Mouse (Mus musculus): Measurements from ENCODE around the gene Smim6. TPM values are rescaled to one million over a fixed set of nuclear protein-coding genes. Genes with fewer than 3 reads are reported as not detected.

Gene Smim6
- total RNA-seq, 2 experiments from 2014 or later = not detected

DNA sequence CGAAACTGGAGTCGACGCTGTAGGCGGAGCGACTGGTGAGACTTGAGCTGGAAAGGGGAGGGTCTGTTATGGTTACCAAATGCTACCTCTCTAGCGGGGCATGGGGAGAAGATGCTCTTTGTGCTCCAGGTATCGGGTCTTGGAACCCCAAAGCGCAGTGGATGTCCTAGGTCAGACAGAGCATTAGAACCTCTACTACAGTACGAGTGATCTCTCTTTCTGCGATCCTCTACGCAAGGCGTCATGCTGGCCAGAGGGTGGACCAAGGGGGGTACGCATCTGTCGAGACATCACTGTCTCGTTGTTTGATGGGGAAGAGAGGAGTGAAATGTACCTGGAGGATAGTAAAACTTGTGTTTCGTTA, 21.9 kb downstream of the Smim6 start:
- DNase-seq = no peak

DNA sequence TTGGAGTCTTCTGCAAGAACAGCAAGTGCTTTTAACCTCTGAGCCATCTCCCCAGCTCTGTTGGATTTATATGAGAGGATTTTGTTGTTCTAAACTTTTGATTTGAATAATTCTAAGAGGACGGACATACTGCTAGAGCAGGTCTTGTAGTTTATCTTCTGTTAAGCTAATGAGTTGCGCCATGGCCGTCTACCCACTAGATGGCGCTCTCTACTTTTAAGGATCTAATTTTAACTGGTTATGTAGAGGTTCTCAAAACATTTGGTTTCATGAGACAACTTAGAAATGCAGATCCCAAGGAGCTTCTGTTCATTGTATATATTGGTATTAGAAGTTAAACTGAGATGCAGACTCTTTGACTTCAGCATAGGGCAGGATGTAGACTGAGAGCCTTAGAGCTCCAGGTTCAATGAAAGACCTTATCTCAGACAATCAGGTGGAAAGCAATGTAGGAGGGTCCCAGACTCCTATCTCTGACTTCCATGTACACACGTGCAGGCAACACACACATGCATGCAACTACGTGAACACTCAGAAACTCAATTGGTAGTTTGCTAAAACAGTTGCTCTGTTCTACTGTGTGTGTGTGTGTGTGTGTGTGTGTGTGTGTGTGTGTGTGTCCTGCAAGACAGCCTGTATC, 28.0 kb downstream of the Smim6 start:
- DNase-seq = no peak

DNA sequence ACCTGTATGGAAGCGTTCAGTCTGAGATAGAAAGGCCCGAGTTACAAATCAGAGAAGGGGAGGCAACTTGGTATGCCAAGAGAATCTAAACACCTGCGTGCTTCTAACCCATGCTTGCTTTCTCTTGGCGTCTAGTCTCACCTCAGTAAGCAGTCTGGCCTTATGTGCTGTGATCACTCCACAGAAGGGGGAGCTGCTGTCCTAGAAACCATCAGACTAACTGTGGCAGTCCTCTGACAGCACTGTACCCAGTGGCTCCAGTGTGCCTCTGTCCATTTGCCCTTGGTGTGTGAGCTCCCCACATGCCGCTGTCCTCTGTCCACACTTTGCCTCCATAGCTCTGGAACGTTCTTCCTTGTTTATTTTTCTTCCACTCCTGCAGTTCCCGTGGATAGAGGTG, 30.2 kb downstream of the Smim6 start:
- DNase-seq = no peak

DNA sequence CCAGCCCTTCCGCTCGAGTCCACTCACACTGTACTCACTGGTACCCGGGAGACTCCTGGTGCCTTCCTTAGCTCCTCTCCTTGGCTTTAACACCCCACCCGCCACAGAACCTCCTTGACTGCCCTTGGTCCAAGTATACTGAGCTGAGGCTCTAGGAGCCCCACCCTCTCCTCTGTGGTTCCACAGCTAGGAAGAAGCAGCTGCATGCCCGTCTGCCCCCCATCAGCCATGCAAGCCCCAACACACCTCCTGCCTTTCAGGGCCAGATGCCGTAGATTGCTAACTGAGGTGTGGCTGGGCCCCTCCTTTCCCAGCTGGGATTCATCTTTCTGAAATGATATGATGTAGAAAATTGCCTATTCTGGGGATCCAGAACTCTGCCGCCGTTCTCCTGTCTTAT, 33.4 kb downstream of the Smim6 start:
- no peak for DNase-seq

DNA sequence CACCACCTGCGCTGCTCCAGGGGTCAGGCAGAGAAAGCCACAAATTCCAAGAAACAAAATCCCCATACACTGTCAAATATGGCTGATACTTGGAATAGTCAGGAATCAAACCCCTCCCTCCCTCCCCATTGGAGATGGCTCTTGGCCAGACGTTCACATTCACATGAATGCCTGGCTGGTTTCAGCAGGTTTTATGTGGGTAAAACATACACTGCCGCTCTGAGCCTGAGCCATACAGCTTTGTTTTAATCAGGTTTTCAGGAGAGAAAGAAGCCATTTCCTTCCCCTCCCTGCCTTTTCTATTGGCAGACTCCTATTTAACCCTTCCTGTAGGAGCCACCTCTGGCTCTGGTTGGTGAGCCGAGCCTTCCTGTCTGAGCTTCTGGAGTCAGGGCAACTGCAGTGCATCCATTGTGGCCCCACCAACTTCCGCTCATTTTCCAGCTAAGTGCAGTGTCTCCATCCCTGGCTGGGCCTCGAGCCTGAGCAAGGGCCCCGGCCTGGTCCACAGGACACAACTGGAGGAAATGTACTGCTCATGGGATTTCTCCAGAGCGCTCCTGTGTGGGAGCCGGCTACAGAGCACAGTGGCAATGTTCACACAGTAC, 34.5 kb downstream of the Smim6 start:
- DNase-seq = no peak

DNA sequence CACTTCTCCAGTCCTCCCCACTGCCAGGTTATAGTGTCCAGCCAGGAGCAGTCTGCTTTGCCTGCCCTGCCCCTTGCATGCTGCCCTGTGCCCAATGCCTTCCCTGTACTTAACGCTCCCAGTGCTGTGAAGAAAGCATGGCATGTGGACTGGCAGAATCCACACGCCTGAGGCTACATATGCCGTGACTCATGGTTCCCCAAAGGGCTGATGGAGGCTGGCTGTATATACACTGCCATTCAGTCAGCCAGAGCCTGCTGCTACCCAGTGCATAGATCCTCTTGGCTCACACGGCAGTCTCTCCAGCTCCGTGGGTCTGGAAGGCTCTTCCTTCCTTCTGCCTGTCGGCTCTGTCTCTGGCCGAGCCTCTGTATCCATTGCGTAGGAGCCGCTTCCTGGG, 36.5 kb downstream of the Smim6 start:
- no peak for DNase-seq

DNA sequence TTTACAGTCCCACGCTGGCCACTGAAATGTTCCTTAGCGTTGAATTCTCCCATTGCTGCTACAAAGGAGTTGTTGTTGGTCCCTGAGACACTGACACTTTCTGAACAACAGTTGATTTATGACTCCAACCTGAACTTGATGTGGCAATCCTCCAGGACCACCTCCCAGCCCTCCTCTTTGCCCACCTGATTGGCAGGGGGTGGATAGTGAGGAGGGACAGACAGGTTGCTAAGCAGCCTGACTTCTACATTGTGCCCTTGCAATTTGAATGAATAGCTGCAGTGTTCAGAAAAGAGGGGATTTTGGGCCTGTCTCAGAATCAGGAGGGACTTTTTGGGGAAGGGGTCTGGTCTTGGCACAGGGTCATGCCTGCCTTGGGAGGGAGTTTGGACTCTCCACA, 38.9 kb downstream of the Smim6 start:
- no peak for DNase-seq

DNA sequence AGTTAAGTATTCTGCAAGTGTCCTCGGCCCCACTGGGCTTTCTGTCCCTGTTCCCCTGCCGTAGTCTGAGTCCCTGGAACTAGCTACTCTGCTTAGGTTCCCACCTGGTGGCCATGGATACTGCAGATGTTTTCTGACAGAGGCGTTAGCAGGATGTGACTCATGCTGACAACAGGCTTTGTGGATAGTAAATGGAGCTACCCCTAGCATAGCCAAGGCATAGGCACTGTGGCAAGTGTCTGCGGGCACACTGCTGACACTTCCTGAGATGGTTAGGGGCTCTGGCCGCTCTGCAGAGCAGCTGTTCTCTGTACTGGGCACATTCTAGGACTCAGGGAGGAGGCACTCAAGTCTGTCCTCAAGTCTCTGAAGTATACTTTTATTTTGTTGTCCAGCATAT, 42.9 kb downstream of the Smim6 start:
- DNase-seq = no peak

DNA sequence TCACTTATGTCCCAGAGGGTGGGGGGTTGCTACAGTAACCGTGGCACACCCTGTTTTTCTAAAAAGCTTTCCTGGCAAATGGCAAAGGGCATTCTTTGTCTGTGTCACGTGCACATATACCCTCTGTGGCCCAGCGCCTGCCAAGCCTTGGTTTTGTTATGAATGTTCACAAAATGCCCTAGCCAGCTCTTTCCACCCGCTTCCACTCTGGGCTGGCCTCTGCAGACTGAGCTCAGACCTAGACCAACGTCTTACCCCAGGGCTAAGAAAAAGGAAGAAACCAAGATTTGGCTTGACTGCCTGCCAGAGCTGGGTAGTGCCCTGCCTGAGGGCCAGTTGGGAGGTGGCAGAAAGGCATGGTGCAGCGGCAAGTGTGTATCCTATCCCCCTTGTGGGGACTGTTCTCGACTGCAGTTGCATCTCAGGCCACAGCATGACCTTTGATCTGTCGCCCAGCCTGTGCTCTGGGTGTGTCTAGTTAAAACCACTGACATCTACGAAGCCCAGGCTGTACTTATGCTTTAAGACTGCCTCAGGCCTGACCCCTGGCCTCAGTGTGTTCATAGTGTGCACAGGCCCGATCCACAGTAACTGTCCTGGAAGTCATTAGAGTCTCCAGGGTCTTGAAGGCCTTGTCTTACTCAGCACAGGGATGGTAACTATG, 43.5 kb downstream of the Smim6 start:
- no peak for DNase-seq

DNA sequence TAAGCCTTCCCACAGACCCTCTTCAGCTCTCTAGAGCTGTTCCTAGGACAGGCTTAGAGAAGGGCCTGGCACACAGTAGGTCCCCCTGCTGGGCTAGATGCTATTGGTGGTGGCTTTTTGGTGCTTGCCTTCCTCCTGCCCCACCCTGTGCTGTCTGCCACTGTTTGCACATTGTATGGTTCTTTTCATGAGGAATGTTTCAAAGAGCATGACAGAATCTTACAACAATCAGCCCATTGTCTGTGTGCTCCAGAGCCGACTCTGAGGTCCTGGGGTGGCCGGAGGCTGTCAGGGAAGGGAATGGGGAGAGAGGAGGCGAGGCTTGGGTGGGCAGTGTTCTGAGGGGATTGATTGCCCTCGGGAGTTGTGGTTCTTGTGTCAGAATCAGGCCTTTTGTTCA, 44.6 kb downstream of the Smim6 start:
- no peak for DNase-seq

DNA sequence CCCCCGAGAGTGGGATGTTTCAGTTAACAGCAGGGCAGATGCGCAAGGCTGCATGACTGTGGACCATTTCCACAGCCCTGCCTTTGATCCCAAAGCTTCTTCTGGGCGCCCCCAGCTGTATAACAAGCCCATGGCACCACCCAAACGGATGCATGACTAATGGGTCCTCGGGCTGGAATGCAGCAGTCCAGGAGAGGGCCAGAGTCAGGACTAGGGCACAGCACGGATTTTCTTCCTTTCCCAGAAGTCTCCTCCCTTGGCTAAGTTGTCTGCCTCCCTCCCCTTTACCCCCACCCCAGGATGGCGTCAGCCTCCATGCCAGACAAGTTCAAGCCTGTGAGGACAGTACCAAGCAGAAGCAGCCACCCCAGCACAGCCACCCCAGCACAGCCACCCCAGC, 46.2 kb downstream of the Smim6 start:
- DNase-seq = no peak

DNA sequence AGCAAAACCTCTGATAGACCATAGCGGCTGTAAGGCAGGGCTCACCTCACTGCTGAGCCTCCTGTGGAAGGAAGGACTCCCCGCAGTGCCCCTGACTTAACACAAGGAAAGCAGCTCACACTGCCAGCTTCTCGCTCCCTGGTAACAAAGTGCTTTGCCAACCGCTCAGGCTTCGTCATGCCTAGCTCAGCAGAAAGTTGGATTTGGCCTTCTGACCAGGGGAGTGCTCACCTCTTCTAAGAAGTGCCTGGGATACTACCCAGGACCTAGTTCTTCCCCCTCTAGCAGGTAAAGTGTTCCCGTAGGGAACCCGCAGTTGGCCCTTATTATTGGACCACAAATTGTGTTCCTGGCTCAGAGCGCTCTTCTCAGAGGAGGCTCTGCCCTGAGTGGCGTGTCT, 47.2 kb downstream of the Smim6 start:
- DNase-seq = no peak

DNA sequence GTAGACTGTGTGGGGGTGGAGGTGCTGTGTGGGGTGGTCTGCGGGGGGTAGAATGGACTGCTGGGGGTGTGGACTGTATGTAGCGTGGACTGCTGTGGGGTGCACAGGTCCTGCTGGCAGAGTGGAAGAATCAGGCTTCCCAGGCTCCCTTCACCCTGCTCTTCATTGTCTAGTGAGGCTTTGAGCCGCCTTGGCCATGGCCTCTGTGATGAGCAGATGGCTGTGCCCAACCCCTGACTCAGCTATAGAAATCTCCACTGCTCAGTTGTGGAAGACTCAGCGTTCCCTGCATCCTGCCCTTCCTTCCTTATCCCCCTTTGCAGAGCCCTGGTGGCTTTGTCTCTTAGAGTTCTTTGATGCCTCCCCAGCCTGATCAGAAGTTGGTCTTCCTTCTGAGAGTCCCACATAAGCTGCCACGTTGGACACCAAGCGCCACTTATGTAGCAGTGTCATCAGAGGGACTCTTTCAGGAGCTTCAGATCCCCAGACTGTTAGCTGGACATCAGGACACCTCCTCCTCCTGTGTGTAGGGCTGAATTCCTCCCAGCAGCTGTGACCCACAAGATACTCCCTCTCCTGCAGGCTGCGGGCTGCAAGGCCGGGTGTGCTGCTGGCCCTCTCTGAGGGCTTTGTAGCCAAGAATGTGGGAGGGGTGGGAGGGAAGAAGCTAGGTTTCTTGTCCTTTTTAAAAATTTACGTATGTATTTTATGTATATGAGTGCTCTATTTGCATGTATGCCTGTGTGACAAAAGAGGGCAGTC, 51.0 kb downstream of the Smim6 start:
- no peak for DNase-seq

Other genes starting within 250 kb of the Smim6 start
- gene Grb2, start 203.4 kb upstream of the Smim6 start, total RNA-seq (2021) = 10 to 100 TPM; 56.5 to 58.2 TPM
- gene Tmem94, start 146.6 kb upstream of the Smim6 start, total RNA-seq (2021) = 10 to 100 TPM; 68.5 to 72.2 TPM
- gene Caskin2, start 98.4 kb upstream of the Smim6 start, total RNA-seq (2021) = 10 to 100 TPM; 13.7 to 13.9 TPM
- 1 to 10 TPM; 3.2 to 7.5 TPM for gene Tsen54, start 97.3 kb upstream of the Smim6 start, total RNA-seq (2021)
- gene Llgl2, start 88.0 kb upstream of the Smim6 start, total RNA-seq (2021) = 1 to 10 TPM; 7.8 to 9.0 TPM
- not detected for gene Myo15b, start 53.6 kb upstream of the Smim6 start, total RNA-seq (2021)
- gene Smim5, start 12.1 kb upstream of the Smim6 start, total RNA-seq (2021) = 1 to 10 TPM in 1 of 2 experiments, under 1 TPM in 1; 0.51 to 1.9 TPM
- 10 to 100 TPM in 1 of 2 experiments, 1 to 10 TPM in 1; 9.4 to 14.5 TPM for gene Sap30bp, start 21.3 kb downstream of the Smim6 start, total RNA-seq (2021)
- gene Recql5, start 21.5 kb downstream of the Smim6 start, total RNA-seq (2021) = 1 to 10 TPM; 4.9 to 6.8 TPM
- gene Itgb4, start 62.7 kb downstream of the Smim6 start, total RNA-seq (2021) = 1 to 10 TPM; 4.2 to 4.5 TPM
- gene Galk1, start 100.7 kb downstream of the Smim6 start, total RNA-seq (2021) = 1 to 10 TPM; 3.6 to 4.3 TPM
- gene H3f3b, start 115.9 kb downstream of the Smim6 start, total RNA-seq (2021) = 10 to 100 TPM; 65.8 to 68.4 TPM
- gene Unk, start 118.3 kb downstream of the Smim6 start, total RNA-seq (2021) = 1 to 10 TPM; 6.1 to 6.6 TPM
- gene Unc13d, start 165.9 kb downstream of the Smim6 start, total RNA-seq (2021) = under 1 TPM; 0.16 to 0.38 TPM
- 10 to 100 TPM; 58.1 to 64.4 TPM for gene Wbp2, start 175.0 kb downstream of the Smim6 start, total RNA-seq (2021)
- 10 to 100 TPM in 1 of 2 experiments, 1 to 10 TPM in 1; 7.9 to 14.5 TPM for gene Trim47, start 215.2 kb downstream of the Smim6 start, total RNA-seq (2021)
- gene Trim65, start 219.1 kb downstream of the Smim6 start, total RNA-seq (2021) = 1 to 10 TPM; 5.1 to 5.4 TPM
- gene Mrpl38, start 226.9 kb downstream of the Smim6 start, total RNA-seq (2021) = 10 to 100 TPM; 48.7 to 50.8 TPM

All from gastrocnemius, postnatal 25 days (tissue).